Mouse (Mus musculus) brain, embryonic 18.5 days (tissue): ENCODE data around the gene Myo18b.

Experiments
- DNase-seq: peaks from one replicate; pipeline ENCODE4 v3.0.0-alpha.2; 2012; ENCODE audit warnings: low read depth, low spot score

The Myo18b gene

GRCm38 (mm10) chr5:112877391-112878115 is 18.6 kb downstream of the Myo18b start:
- DNase-seq, result no peak

- DNase-seq, result no peak
Measured at GRCm38 (mm10) chr5:112876846-112877390, 19.2 kb downstream of the Myo18b start.

- DNase-seq, result no peak
Measured at GRCm38 (mm10) chr5:112872999-112873398, 23.2 kb downstream of the Myo18b start.

GRCm38 (mm10) chr5:112870729-112871128 is 25.4 kb downstream of the Myo18b start:
- no peak for DNase-seq

- DNase-seq, result no peak
Measured at GRCm38 (mm10) chr5:112868620-112869019, 27.5 kb downstream of the Myo18b start.

- DNase-seq, result no peak
Measured at GRCm38 (mm10) chr5:112864719-112865367, 31.3 kb downstream of the Myo18b start.

GRCm38 (mm10) chr5:112859379-112860035 is 36.7 kb downstream of the Myo18b start:
- peak; percentile 61 for DNase-seq

- DNase-seq, result peak; percentile 36
Measured at GRCm38 (mm10) chr5:112853179-112853578, 43.0 kb downstream of the Myo18b start.

GRCm38 (mm10) chr5:112851389-112851788 is 44.8 kb downstream of the Myo18b start:
- peak; percentile 54 for DNase-seq

GRCm38 (mm10) chr5:112848586-112849280 is 47.4 kb downstream of the Myo18b start:
- DNase-seq, result no peak

GRCm38 (mm10) chr5:112847985-112848542 is 48.1 kb downstream of the Myo18b start:
- no peak for DNase-seq

- DNase-seq, result no peak
Measured at GRCm38 (mm10) chr5:112846146-112846545, 50.0 kb downstream of the Myo18b start.

- DNase-seq, result no peak
Measured at GRCm38 (mm10) chr5:112844460-112844859, 51.7 kb downstream of the Myo18b start.

GRCm38 (mm10) chr5:112843676-112844257 is 52.4 kb downstream of the Myo18b start:
- peak; percentile 42 for DNase-seq

- no peak for DNase-seq
Measured at GRCm38 (mm10) chr5:112842696-112843095, 53.5 kb downstream of the Myo18b start.

GRCm38 (mm10) chr5:112841850-112842249 is 54.3 kb downstream of the Myo18b start:
- no peak for DNase-seq

GRCm38 (mm10) chr5:112834896-112835295 is 61.3 kb downstream of the Myo18b start:
- peak; percentile 30 for DNase-seq

- no peak for DNase-seq
Measured at GRCm38 (mm10) chr5:112833866-112834265, 62.3 kb downstream of the Myo18b start.

GRCm38 (mm10) chr5:112825091-112825794 is 70.9 kb downstream of the Myo18b start:
- DNase-seq, result no peak

- no peak for DNase-seq
Measured at GRCm38 (mm10) chr5:112824376-112824775, 71.8 kb downstream of the Myo18b start.
